Mouse (Mus musculus) forebrain, embryonic 14.5 days (tissue): ENCODE measurements around the gene Fubp3. TPM values are rescaled to one million over a fixed set of nuclear protein-coding genes. Genes with fewer than 3 reads are reported as not detected.

Experiments
- ATAC-seq: fragments of 200-750 bp; cut with Nextera tagmentation; 2 replicates; pipeline ENCODE4 v1.8.0; 2017; ENCODE audit warnings: mild to moderate bottlenecking, moderate library complexity
- DNase-seq: peaks from one replicate; pipeline ENCODE4 v3.0.0-alpha.2; 2015; ENCODE audit warnings: low spot score
- H3K27ac ChIP-seq: fragments of 300-500 bp; sonication (generic); 2 replicates; pipeline ENCODE4 v1.5.1; 2014; ENCODE audit warnings: low read depth, mild to moderate bottlenecking, control low read depth, low read length, moderate library complexity
- H3K27me3 ChIP-seq: fragments of 300-500 bp; sonication (generic); replicated peaks from 2 replicates; pipeline ENCODE4 v1.6.1; 2014; ENCODE audit warnings: low read length, control low read depth, mixed read lengths; ENCODE audit not compliant: control insufficient read depth, insufficient read depth
- H3K36me3 ChIP-seq: fragments of 300-500 bp; sonication (generic); 2 replicates; pipeline ENCODE4 v1.6.1; 2014; ENCODE audit warnings: low read length, control low read depth; ENCODE audit not compliant: control insufficient read depth, insufficient read depth
- H3K4me1 ChIP-seq: fragments of 300-500 bp; sonication (generic); 2 replicates; pipeline ENCODE4 v1.6.1; 2014; ENCODE audit warnings: antibody characterized with exemption, low read length, control low read depth; ENCODE audit not compliant: control insufficient read depth, insufficient read depth
- H3K4me2 ChIP-seq: fragments of 300-500 bp; sonication (generic); 2 replicates; pipeline ENCODE4 v1.6.1; 2014; ENCODE audit warnings: mild to moderate bottlenecking, control low read depth, low read length
- H3K4me3 ChIP-seq: fragments of 300-500 bp; sonication (generic); 2 replicates; pipeline ENCODE4 v1.5.1; 2014; ENCODE audit warnings: low read depth, low read length, control low read depth
- H3K9ac ChIP-seq: fragments of 300-500 bp; sonication (generic); 2 replicates; pipeline ENCODE4 v1.6.1; 2014; ENCODE audit warnings: mild to moderate bottlenecking, low read length, control low read depth, moderate library complexity
- H3K9me3 ChIP-seq: fragments of 300-500 bp; sonication (generic); replicated peaks from 2 replicates; pipeline ENCODE4 v1.6.1; 2016; ENCODE audit warnings: low read length, control low read depth, mixed read lengths; ENCODE audit not compliant: control insufficient read depth
- WGBS: fragments of 180-500 bp; shearing (Covaris S2); extraction: QIAGEN DNeasy Blood & Tissue Kit; methylation state at CpG from one replicate; pipeline ENCODE4 v1.1.7; 2014; 5-methylcytosine and 5-hydroxymethylcytosine counted together
- polyA plus RNA-seq: library from polyadenylated mRNA; unstranded; fragments of >200 nt; fragmentation: Nextera tagmentation; extraction: Ambion mirVana; gene quantifications from 2 replicates; pipeline ENCODE4 v1.2.1, GENCODE M21; 2014

Gene Fubp3
- polyA plus RNA-seq, 1 experiment from 2014 or later, result 51.2 TPM

DNA sequence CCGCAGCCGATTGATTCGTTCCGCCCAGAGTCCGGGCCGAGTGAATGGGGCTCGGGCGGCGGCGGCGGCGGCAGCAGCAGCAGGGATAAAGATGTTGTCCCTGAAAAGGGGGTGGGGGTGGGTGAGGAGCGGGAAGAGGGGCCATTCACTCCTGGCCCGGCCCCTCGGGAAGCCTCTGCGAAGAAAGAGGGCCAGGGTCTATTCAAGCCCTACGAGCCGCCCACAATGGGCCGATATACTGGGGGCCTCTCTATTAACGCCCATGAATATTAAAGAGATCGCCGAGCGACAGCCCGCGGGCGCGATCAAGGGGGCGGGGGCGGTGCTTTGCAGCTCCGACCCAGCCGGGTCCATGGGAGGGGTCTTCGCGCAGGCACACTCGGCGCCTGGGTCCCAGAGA is 64.3 kb downstream of the Fubp3 start:
- Histone ChIP-seq H3K36me3 (no peaks in the 10 kb centered on the region), H3K27me3 (peaks cover 90% of the 10 kb centered on the region), H3K9ac (peak overlapping the region; percentile 50), H3K4me3 (peak overlapping the region; percentile 27), H3K27ac (peak overlapping the region; percentile 44; the same call in 1 of the 2 replicates), H3K4me2 (peak overlapping the region; percentile 56), H3K4me1 (peaks cover 33% of the 10 kb centered on the region), H3K9me3 (no peaks in the 10 kb centered on the region)
- peak; percentile 71 for ATAC-seq
- 1% methylated on average over 35 of the region's 35 CpGs for WGBS
- DNase-seq, result peak; percentile 57

DNA sequence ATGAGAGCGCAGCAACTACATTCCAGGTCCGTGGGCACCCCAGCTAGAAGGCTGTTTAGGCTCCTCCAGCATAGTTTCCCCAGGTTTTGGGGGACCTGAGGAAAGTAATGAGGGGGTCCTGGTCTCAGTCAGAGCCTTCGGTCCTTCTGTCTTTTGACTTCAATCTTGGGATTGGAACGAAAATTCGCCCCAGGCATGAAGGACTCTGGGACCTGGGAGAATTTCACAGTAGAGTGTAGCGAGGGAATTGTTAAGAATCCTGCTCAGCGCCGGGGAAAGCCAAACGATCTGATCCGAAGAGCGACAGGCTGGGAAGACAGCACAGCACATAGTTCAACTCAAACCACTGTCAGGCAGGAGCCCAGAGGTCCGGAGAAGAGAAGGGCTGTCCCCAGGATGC is 64.9 kb downstream of the Fubp3 start:
- no peaks in the 10 kb centered on the region for H3K9me3 ChIP-seq
- no peak for ATAC-seq
- peak overlapping the region; percentile 56 for H3K4me2 ChIP-seq
- peak overlapping the region; percentile 27 for H3K4me3 ChIP-seq
- peak overlapping the region; percentile 50 for H3K9ac ChIP-seq
- H3K27ac ChIP-seq, result peak overlapping the region; percentile 21; the same call in 1 of the 2 replicates
- WGBS, result 1% methylated on average over 12 of the region's 12 CpGs
- H3K27me3 ChIP-seq, result peaks cover 93% of the 10 kb centered on the region
- DNase-seq, result no peak
- peaks cover 35% of the 10 kb centered on the region for H3K4me1 ChIP-seq
- no peaks in the 10 kb centered on the region for H3K36me3 ChIP-seq

DNA sequence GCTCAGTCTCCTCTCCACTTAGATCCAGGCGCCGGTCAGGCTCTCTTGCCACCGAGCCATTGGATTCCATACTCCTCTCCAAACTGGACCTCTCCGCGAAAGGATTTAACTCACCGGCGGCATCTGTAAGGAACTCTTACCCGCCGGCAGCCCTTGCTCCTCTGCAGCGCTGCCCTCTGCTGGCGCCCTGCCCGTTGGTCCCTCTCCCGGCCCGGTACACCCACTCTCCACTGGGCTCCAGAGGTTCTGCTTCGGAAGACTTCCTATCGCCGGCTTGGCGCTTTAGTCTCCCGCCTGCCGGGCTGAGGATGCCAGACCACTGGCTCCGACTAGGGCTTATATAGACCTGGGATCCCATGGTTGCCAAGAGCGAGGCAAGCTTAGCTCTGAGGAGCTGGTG is 65.4 kb downstream of the Fubp3 start:
- Histone ChIP-seq H3K9ac (peak overlapping the region; percentile 35; the same call in 1 of the 2 replicates), H3K4me1 (peaks cover 35% of the 10 kb centered on the region), H3K27ac (no peak overlapping the region), H3K4me3 (peak overlapping the region; percentile 27; the same call in 1 of the 2 replicates), H3K36me3 (no peaks in the 10 kb centered on the region), H3K4me2 (peak overlapping the region; percentile 56), H3K27me3 (peaks cover 94% of the 10 kb centered on the region), H3K9me3 (no peaks in the 10 kb centered on the region)
- WGBS, result 0% methylated on average over 22 of the region's 22 CpGs
- DNase-seq, result peak; percentile 58
- no peak for ATAC-seq

DNA sequence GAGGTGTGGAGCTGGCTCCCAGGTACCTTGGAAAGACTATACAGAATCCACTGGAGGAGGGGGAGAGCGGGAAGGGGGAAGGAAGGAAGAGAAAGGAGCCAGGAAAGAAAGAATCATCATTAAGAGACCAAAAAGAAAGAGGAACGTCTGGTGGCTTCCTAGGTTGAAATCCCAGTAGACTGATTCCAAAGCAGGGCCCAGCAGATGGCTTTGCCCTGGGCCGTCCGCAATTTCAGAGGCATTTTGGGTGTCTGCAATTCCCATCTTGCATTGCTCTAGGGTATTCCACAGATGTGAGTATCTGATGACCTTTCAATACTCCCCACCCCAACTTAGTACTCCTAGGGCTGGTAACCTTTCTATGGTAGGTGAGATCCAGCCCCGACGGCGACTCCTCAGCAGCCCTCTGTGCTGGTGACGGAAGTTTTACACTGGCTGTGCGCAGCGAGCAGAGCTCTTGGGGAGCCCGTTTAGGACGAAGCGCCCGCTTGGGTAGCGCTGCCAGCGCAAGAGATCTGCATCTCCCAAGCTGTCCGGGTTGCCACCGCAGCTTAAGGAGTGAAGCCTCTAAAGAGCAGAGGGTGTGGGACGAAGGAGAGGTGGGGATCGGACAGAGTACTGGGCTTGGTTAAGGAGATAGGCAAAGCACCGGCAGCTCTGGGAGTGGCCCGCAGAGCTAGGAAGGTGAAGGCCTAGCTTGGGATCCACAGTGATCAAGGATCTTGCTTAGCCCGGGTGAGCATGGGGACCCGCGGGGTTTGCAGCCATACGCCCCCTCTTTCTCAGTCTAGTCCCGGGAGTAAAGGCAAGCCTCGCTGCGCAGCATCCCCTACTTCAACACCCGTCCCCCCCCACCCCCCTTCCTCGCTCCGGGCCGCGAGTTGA is 66.4 kb downstream of the Fubp3 start:
- H3K9me3 ChIP-seq, result no peaks in the 10 kb centered on the region
- H3K4me3 ChIP-seq, result peak overlapping the region; percentile 21
- peak overlapping the region; percentile 56 for H3K4me2 ChIP-seq
- peaks cover 95% of the 10 kb centered on the region for H3K27me3 ChIP-seq
- DNase-seq, result no peak
- H3K27ac ChIP-seq, result peak overlapping the region; percentile 21; the same call in 1 of the 2 replicates
- ATAC-seq, result no peak
- peaks cover 35% of the 10 kb centered on the region for H3K4me1 ChIP-seq
- WGBS, result 3% methylated on average over 30 of the region's 34 CpGs
- no peak overlapping the region for H3K9ac ChIP-seq
- no peaks in the 10 kb centered on the region for H3K36me3 ChIP-seq

DNA sequence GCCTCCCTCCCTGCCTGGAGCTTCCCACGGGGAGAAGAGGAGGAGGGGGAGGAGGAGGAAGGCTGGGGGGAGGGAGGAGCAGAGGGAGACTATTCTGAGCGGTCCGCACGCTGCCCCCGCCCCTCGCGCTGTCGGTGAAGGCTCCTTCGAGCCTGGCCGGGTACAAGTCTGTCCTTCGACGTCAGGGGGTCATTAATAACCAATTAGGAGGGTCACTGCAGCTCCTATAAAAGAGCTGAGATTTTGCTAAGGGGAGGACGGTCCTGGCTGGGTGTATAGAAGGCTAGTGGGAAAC is 67.0 kb downstream of the Fubp3 start:
- DNase-seq (no peak), ATAC-seq (no peak)
- Histone ChIP-seq H3K4me2 (peak overlapping the region; percentile 32), H3K36me3 (no peaks in the 10 kb centered on the region), H3K9ac (no peak overlapping the region), H3K27me3 (peaks cover 95% of the 10 kb centered on the region), H3K9me3 (no peaks in the 10 kb centered on the region), H3K27ac (no peak overlapping the region), H3K4me3 (peak overlapping the region; percentile 21), H3K4me1 (peaks cover 35% of the 10 kb centered on the region)
- 0% methylated on average over 12 of the region's 13 CpGs for WGBS

DNA sequence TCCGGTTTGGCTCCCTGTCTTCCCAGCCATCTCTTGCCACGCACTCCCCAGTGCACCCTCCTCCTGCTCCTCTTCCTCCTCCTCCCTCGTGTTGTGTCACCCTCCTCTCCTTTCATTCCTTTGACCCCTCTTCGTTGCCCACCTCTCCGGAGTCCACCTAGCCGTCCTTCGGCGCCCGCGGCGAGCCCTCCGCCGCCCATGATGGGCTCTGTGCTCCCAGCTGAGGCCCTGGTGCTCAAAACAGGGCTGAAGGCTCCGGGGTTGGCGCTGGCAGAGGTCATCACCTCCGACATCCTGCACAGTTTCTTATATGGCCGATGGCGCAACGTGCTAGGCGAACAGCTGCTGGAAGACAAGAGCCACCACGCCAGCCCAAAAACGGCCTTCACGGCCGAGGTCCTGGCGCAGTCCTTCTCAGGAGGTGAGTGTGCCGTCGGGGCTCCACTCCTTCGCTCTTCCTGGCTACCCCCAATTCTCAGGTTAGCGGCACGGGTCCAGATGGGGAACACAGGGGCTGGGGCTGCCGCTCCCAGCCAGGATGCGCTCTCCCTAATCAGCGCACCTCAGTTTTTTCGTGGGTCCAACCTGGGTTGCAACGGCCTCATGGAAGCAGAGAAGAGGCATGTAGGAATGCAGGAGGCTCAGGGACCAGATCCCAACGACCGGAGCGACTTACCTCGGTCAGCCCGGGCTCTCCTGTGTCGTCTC is 67.6 kb downstream of the Fubp3 start, which contains the start of gene Prdm12:
Gene Prdm12 (plus strand): TSS at position 137 of the 708 bp plus-strand sequence.
- peaks cover 95% of the 10 kb centered on the region for H3K27me3 ChIP-seq
- peak within 1 kb of the TSS; percentile 39 for H3K4me2 ChIP-seq
- H3K36me3 ChIP-seq, result no peaks in the 10 kb centered on the region
- peak within 1 kb of the TSS; percentile 21; the same call in 1 of the 2 replicates for H3K27ac ChIP-seq
- WGBS, result under 1% methylated on average over 41 of the region's 41 CpGs
- H3K9me3 ChIP-seq, result no peaks in the 10 kb centered on the region
- H3K4me1 ChIP-seq, result peaks cover 35% of the 10 kb centered on the region
- DNase-seq (no peak), ATAC-seq (no peak)
- H3K9ac ChIP-seq, result no peak within 1 kb of the TSS; the same call in 1 of the 2 replicates
- H3K4me3 ChIP-seq, result peak within 1 kb of the TSS; percentile 21

DNA sequence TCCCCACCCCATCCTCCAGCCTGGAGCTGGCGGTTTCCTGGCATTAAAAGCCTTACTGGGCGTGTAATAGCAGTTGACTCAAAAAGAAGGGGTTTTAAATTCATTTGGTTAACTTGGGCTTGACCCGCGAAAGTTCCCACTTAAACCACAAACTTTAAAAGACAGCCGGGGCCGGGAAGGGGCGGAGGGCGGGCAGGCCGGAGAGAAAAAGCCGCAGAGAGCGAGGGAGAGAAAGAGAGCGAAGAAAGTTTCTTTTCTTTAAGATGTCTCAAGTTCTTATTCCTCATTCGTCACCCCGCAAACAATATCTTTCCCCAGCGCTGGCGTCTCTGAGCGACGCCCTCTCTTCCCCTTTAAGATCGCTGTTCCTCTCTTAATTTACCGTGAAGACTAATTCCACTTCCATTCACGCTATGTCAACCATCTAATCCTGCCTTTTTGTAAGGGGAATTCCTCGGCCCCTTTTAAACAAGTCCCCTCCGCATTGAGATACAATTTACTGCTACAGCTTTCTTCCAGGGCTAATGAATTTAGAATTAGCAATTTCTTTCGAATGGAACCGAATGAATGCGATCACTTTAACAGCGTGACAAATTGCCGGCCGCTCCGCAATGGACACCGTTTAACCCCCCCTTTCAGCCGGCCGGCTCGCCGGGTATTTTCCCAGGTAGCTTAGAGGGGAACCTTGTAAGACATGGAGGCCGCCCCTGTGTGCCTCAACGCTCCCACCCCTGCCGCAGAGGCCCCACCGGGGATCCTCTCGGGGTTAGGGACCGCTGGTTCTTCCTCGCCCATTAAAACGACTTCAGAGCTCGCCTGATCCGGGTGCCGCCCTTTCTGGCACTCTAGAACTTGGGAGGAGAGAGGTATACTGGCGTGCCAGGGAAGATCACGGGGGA is 68.4 kb downstream of the Fubp3 start:
- peak; percentile 30 for ATAC-seq
- peaks cover 30% of the 10 kb centered on the region for H3K4me1 ChIP-seq
- peaks cover 89% of the 10 kb centered on the region for H3K27me3 ChIP-seq
- WGBS, result under 1% methylated on average over 48 of the region's 48 CpGs
- peak overlapping the region; percentile 39 for H3K4me2 ChIP-seq
- peak; percentile 68 for DNase-seq
- H3K4me3 ChIP-seq, result peak overlapping the region; percentile 21
- H3K9me3 ChIP-seq, result no peaks in the 10 kb centered on the region
- H3K9ac ChIP-seq, result peak overlapping the region; percentile 35; the same call in 1 of the 2 replicates
- H3K27ac ChIP-seq, result 0 out of 2 replicates have a peak overlapping the region, but pooled peaks have one; percentile 15
- no peaks in the 10 kb centered on the region for H3K36me3 ChIP-seq

DNA sequence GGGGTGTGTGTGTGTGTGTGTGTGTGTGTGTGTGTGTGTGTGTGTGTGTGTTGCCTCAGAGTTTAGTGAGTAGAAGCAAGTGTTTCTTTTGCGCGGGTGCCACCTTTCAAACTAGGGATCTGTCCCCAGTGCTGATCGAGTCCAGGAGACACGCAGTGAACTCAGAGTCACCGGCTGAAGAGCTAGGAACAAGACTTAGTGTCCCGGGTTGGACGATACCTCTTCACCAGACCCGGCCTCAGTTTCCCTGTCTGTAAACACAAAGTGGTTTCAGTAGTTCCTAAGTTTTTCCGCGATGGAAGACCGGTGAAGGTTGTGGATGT is 69.0 kb downstream of the Fubp3 start:
- Histone ChIP-seq H3K4me2 (peak overlapping the region; percentile 39), H3K9me3 (no peaks in the 10 kb centered on the region), H3K36me3 (no peaks in the 10 kb centered on the region), H3K4me1 (peaks cover 24% of the 10 kb centered on the region), H3K27ac (no peak overlapping the region), H3K9ac (no peak overlapping the region; the same call in 1 of the 2 replicates), H3K27me3 (peaks cover 89% of the 10 kb centered on the region), H3K4me3 (peak overlapping the region; percentile 21)
- no peak for ATAC-seq
- WGBS, result under 1% methylated on average over 11 of the region's 11 CpGs
- no peak for DNase-seq
